Mouse (Mus musculus) embryonic facial prominence, embryonic 11.5 days (tissue): ENCODE data around the gene Dusp8. TPM values are rescaled to one million over a fixed set of nuclear protein-coding genes. Genes with fewer than 3 reads are reported as not detected.

Experiments
- ATAC-seq: fragments of 200-750 bp; cut with Nextera tagmentation; replicated peaks from 2 replicates; pipeline ENCODE4 v1.8.0; 2017; ENCODE audit warnings: low read depth; ENCODE audit not compliant: insufficient number of reproducible peaks, low FRiP score, low TSS enrichment
- DNase-seq: peaks from one replicate; pipeline ENCODE4 v3.0.0-alpha.2; 2015; ENCODE audit warnings: low spot score
- H3K27ac ChIP-seq: fragments of 300-500 bp; sonication (generic); replicated peaks from 2 replicates; pipeline ENCODE4 v1.5.1; 2014; ENCODE audit warnings: mild to moderate bottlenecking, low read depth, low read length, control low read depth
- H3K27me3 ChIP-seq: fragments of 300-500 bp; sonication (generic); 2 replicates; pipeline ENCODE4 v1.6.1; 2014; ENCODE audit warnings: mild to moderate bottlenecking, low read length, moderate library complexity, mixed read lengths; ENCODE audit not compliant: control insufficient read depth, insufficient read depth
- H3K36me3 ChIP-seq: fragments of 300-500 bp; sonication (generic); replicated peaks from 2 replicates; pipeline ENCODE4 v1.6.1; 2014; ENCODE audit warnings: low read depth, mild to moderate bottlenecking, low read length, moderate library complexity, mixed read lengths; ENCODE audit not compliant: control insufficient read depth, insufficient read depth
- H3K4me1 ChIP-seq: fragments of 300-500 bp; sonication (generic); 2 replicates; pipeline ENCODE4 v1.6.1; 2014; ENCODE audit warnings: low read length, mixed read lengths; ENCODE audit not compliant: control insufficient read depth, insufficient read depth
- H3K4me2 ChIP-seq: fragments of 300-500 bp; sonication (generic); 2 replicates; pipeline ENCODE4 v1.6.1; 2014; ENCODE audit warnings: low read depth, mild to moderate bottlenecking, control low read depth, low read length, moderate library complexity
- H3K4me3 ChIP-seq: fragments of 300-500 bp; sonication (generic); 2 replicates; pipeline ENCODE4 v1.5.1; 2014; ENCODE audit warnings: low read depth, low read length, control low read depth
- H3K9ac ChIP-seq: fragments of 300-500 bp; sonication (generic); replicated peaks from 2 replicates; pipeline ENCODE4 v1.6.1; 2014; ENCODE audit warnings: mild to moderate bottlenecking, control low read depth, low read length
- H3K9me3 ChIP-seq: fragments of 300-500 bp; sonication (generic); replicated peaks from 2 replicates; pipeline ENCODE4 v1.6.1; 2016; ENCODE audit warnings: mild to moderate bottlenecking, low read length, inconsistent platforms, mixed read lengths; ENCODE audit not compliant: control insufficient read depth
- WGBS: fragments of 180-500 bp; shearing (Covaris S2); extraction: QIAGEN DNeasy Blood & Tissue Kit; methylation state at CpG from one replicate; pipeline ENCODE4 v1.1.7; 2014; 5-methylcytosine and 5-hydroxymethylcytosine counted together
- polyA plus RNA-seq: library from polyadenylated mRNA; unstranded; fragments of >200 nt; fragmentation: Nextera tagmentation; extraction: Ambion mirVana; gene quantifications from 2 replicates; pipeline ENCODE4 v1.2.1, GENCODE M21; 2014

The Dusp8 gene
- polyA plus RNA-seq, 1 experiment from 2014 or later = 3.6 TPM

GRCm38 (mm10) chr7:142083588-142084317, 11.9 kb downstream of the Dusp8 start:
- no peak overlapping the region for H3K4me2 ChIP-seq
- H3K36me3 ChIP-seq = no peaks in the 10 kb centered on the region
- H3K4me3 ChIP-seq = no peak overlapping the region
- 28% methylated on average over 12 of the region's 12 CpGs for WGBS
- no peaks in the 10 kb centered on the region for H3K9me3 ChIP-seq
- H3K4me1 ChIP-seq = peaks cover 4% of the 10 kb centered on the region; the same call in 1 of the 2 replicates
- peaks cover 47% of the 10 kb centered on the region for H3K27me3 ChIP-seq
- ATAC-seq (no peak; the same call in 1 of the 2 replicates), DNase-seq (no peak)
- no peak overlapping the region for H3K9ac ChIP-seq
- no peak overlapping the region for H3K27ac ChIP-seq

GRCm38 (mm10) chr7:142082607-142083006, 13.0 kb downstream of the Dusp8 start:
- no peak for ATAC-seq
- peak overlapping the region; percentile 56 for H3K4me2 ChIP-seq
- no peaks in the 10 kb centered on the region for H3K36me3 ChIP-seq
- H3K9me3 ChIP-seq = no peaks in the 10 kb centered on the region
- peaks cover 4% of the 10 kb centered on the region; the same call in 1 of the 2 replicates for H3K4me1 ChIP-seq
- 11% methylated on average over 16 of the region's 16 CpGs for WGBS
- no peak overlapping the region for H3K27ac ChIP-seq
- no peak for DNase-seq
- no peak overlapping the region; the same call in 1 of the 2 replicates for H3K9ac ChIP-seq
- H3K4me3 ChIP-seq = peak overlapping the region; percentile 30
- H3K27me3 ChIP-seq = peaks cover 43% of the 10 kb centered on the region

- 2% methylated on average over 24 of the region's 38 CpGs for WGBS
- DNase-seq (no peak), ATAC-seq (no peak)
- peak overlapping the region; percentile 51 for H3K9ac ChIP-seq
- peaks cover 43% of the 10 kb centered on the region for H3K27me3 ChIP-seq
- H3K4me3 ChIP-seq = peak overlapping the region; percentile 30
- H3K36me3 ChIP-seq = no peaks in the 10 kb centered on the region
- H3K4me1 ChIP-seq = peaks cover 4% of the 10 kb centered on the region; the same call in 1 of the 2 replicates
- H3K4me2 ChIP-seq = peak overlapping the region; percentile 56
- no peak overlapping the region for H3K27ac ChIP-seq
- no peaks in the 10 kb centered on the region for H3K9me3 ChIP-seq
Measured at GRCm38 (mm10) chr7:142082179-142082578, 13.5 kb downstream of the Dusp8 start.

GRCm38 (mm10) chr7:142081736-142082135, 13.9 kb downstream of the Dusp8 start:
- no peaks in the 10 kb centered on the region for H3K9me3 ChIP-seq
- H3K27me3 ChIP-seq = peaks cover 43% of the 10 kb centered on the region
- ATAC-seq = no peak
- 20% methylated on average over 14 of the region's 17 CpGs for WGBS
- peak overlapping the region; percentile 30 for H3K4me3 ChIP-seq
- no peaks in the 10 kb centered on the region for H3K36me3 ChIP-seq
- peak overlapping the region; percentile 56 for H3K4me2 ChIP-seq
- DNase-seq = no peak
- H3K27ac ChIP-seq = no peak overlapping the region
- H3K9ac ChIP-seq = no peak overlapping the region
- H3K4me1 ChIP-seq = peaks cover 4% of the 10 kb centered on the region; the same call in 1 of the 2 replicates

- no peak overlapping the region for H3K4me2 ChIP-seq
- H3K9ac ChIP-seq = no peak overlapping the region
- H3K9me3 ChIP-seq = no peaks in the 10 kb centered on the region
- H3K27me3 ChIP-seq = peaks cover 43% of the 10 kb centered on the region
- no peak overlapping the region for H3K27ac ChIP-seq
- H3K36me3 ChIP-seq = no peaks in the 10 kb centered on the region
- H3K4me1 ChIP-seq = peaks cover 4% of the 10 kb centered on the region; the same call in 1 of the 2 replicates
- ATAC-seq = no peak
- WGBS = 59% methylated on average over 2 of the region's 2 CpGs
- H3K4me3 ChIP-seq = no peak overlapping the region
- no peak for DNase-seq
Measured at GRCm38 (mm10) chr7:142080876-142081275, 14.8 kb downstream of the Dusp8 start.

GRCm38 (mm10) chr7:142079365-142079764, 16.3 kb downstream of the Dusp8 start:
- ATAC-seq (no peak), DNase-seq (no peak)
- Histone ChIP-seq H3K4me1 (peaks cover 4% of the 10 kb centered on the region; the same call in 1 of the 2 replicates), H3K27me3 (peaks cover 37% of the 10 kb centered on the region), H3K9me3 (no peaks in the 10 kb centered on the region), H3K4me3 (no peak overlapping the region), H3K9ac (no peak overlapping the region), H3K4me2 (no peak overlapping the region), H3K27ac (no peak overlapping the region), H3K36me3 (no peaks in the 10 kb centered on the region)
- 57% methylated on average over 5 of the region's 5 CpGs for WGBS

GRCm38 (mm10) chr7:142077138-142077537, 18.5 kb downstream of the Dusp8 start:
- Histone ChIP-seq H3K27ac (no peak overlapping the region), H3K4me1 (no peaks in the 10 kb centered on the region), H3K27me3 (peaks cover 15% of the 10 kb centered on the region), H3K9me3 (no peaks in the 10 kb centered on the region), H3K4me3 (no peak overlapping the region), H3K36me3 (no peaks in the 10 kb centered on the region), H3K4me2 (no peak overlapping the region), H3K9ac (no peak overlapping the region)
- 79% methylated on average over 3 of the region's 3 CpGs for WGBS
- no peak for ATAC-seq
- no peak for DNase-seq

- no peak overlapping the region for H3K4me3 ChIP-seq
- ATAC-seq (no peak), DNase-seq (no peak)
- no peaks in the 10 kb centered on the region for H3K9me3 ChIP-seq
- H3K9ac ChIP-seq = no peak overlapping the region
- H3K36me3 ChIP-seq = no peaks in the 10 kb centered on the region
- H3K27me3 ChIP-seq = no peaks in the 10 kb centered on the region; the same call in 1 of the 2 replicates
- H3K4me1 ChIP-seq = no peaks in the 10 kb centered on the region
- no peak overlapping the region for H3K27ac ChIP-seq
- no peak overlapping the region for H3K4me2 ChIP-seq
- WGBS = 70% methylated on average over 8 of the region's 8 CpGs
Measured at GRCm38 (mm10) chr7:142074146-142074886, 21.3 kb downstream of the Dusp8 start.
